Mouse (Mus musculus): ENCODE results near the gene Ano6.

Gene Ano6

DNA sequence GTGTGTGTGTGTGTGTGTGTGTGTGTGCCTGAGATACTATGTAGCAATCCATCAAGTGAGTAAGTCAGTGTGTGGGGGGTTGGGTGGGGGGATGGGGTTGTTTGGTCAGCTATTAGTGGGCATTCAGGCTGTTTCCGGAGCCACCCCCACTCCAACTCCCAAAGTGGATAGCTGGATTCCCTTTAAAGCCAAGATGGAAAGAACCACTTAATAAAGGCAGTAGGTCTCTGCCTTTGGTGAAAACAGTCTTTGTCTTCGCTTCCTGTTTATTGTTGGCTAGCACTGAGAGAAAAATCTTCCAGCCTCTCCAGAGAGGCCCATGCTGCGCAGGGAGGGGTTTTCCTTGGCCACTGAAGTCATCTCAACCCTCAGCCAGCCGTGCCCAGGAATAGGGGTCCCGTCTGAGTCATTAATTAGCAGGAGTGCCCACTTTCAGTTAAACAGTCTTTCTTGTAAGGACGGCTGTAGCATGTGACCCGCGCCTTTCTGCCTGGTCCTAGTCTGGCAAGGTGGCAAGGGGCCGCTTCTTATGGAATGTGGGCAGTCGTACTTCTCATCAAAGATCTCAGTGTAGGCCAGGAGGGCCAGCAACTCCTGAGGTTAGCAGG is 38.1 kb downstream of the Ano6 start:
- no peak for DNase-seq

DNA sequence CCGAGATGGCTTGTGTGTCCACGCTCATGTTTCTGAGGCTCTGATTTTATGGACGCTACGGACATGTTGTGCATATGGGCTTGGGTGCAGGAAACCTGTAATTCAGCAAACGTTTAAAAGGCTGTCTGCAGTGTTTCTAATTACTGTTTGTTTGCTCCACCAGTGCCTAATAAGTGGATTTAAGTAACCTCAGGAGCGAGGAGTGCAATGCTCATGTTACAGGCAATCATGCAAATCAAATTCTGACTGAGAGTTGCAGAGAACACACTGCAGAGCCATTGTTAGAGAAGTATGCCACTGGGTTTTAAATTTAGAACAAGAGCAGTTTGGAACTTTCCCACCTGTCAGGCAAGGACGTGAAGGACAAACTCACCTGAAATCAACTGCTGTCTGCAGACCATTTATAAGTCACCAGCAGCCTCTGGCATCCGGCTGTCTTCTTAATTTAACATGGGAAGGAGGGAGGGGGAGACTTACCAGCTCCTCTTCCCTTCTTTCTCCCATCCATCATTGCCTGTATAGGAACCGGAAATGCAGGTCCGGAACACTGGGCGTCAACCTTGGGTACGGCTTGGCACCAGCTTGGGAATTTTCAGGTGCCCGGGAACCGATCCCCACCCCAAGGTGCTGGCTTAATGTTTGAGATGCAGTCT is 39.0 kb downstream of the Ano6 start:
- no peak for DNase-seq

DNA sequence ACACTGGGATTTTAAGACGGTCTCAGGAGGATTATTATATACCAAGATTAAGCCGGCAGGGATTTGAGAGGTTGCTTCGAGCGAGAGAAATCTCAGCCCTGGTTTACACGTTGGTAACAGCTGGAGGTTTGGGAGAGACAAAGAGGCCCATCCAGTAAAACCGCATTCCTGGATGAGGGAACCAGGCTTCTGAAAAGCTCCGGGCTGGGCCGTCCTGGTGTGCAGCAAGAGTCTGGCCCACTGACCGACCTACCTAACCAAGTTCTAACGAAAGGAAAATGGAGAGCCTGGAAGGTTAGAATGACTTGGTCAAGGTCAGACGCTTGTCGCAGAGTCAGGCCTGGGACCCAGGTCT is 39.5 kb downstream of the Ano6 start:
- DNase-seq: no peak

DNA sequence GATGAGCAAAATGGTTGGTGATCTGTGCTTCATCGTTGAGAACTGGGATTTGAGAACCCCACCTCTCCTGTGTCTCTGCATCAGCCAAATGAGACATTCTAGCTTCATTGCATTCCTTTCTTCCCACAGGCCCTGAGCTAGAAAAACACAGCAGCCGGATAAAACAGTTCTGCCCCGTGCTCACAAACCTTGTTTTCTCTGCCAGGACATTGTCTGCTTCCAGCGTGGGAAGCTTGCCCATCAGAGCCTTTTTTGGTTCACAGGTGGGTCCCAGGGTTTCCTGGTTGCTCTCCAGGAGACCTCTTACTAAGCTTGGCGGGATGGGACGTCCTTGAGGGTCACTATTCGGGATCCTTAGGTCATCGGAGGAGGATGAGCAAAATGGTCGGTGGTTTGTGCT is 42.6 kb downstream of the Ano6 start:
- no peak for DNase-seq

DNA sequence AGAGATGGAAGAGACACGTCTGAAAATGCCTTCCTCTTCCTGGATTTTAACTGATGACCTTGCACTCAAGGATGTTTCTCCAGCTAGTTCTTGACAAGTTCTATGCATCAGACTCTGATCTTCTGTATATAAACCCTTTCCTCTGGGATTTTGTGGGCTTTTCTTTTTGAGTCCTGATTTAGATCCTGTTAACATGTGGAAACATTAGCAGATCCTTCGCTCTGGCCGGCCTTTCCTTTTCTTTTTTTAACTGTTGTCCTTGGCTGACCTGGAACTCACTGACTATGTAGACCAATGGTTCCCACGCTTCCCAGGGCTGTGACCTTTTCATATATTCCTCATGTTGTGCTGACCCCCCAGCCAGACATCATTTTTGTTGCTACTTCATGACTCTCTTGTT is 45.4 kb downstream of the Ano6 start:
- no peak for DNase-seq

DNA sequence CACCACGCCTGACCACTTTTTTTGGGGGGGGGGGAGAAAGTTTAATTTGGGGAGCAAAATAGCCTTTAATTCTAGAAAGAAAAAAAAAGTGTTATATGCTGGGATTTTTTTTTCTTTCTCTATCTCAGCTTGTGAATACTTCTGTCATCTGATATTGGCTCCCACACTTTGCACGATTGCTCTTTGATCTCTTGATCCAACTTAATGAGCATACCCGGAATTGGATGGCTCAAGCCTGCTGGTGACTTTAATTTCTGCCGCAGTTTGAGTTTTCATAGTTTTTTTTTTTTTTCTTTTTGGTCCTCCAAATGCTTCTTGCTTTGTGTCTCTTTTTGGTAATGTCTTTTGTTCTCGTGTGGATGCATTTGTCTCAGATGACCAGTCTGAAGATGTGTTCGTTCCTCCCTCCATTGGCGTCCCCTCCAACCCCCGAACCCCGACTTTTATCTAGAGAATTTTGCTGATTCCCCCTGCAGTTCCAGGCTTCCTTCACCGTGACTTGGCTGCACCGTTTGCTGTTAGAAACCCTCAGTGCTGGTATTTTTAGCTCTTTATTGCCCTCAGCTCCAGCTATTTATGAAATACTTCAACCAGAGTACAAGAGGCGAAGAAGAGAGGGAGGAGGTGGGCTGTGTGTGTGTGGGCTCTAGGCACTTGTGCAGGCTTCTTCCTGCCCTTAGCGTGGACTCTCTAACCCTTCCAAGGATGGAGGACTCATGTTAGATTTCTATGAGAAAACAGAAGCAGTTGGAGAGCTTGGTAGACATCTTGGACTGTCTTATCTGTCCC is 46.2 kb downstream of the Ano6 start:
- no peak for DNase-seq

DNA sequence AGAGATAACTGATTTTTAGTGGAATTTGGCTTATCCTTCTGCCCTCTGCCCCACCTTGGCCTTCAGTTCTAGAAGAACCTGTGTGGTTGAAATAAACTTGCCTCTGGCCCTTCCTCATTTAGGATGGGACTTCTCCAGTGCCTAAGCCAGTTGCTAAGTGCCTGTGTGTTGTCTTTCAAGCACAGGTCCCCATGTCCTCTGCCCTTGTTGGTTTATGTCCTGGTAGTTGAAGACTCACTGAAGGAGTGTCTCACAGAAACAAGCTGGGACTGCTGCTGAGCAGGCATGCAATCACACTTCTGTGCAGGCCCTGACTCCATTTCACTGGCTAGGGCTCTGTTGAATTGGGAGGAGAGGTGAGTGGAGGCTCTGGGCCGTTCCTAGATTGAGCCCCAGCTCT is 46.9 kb downstream of the Ano6 start:
- DNase-seq: no peak

DNA sequence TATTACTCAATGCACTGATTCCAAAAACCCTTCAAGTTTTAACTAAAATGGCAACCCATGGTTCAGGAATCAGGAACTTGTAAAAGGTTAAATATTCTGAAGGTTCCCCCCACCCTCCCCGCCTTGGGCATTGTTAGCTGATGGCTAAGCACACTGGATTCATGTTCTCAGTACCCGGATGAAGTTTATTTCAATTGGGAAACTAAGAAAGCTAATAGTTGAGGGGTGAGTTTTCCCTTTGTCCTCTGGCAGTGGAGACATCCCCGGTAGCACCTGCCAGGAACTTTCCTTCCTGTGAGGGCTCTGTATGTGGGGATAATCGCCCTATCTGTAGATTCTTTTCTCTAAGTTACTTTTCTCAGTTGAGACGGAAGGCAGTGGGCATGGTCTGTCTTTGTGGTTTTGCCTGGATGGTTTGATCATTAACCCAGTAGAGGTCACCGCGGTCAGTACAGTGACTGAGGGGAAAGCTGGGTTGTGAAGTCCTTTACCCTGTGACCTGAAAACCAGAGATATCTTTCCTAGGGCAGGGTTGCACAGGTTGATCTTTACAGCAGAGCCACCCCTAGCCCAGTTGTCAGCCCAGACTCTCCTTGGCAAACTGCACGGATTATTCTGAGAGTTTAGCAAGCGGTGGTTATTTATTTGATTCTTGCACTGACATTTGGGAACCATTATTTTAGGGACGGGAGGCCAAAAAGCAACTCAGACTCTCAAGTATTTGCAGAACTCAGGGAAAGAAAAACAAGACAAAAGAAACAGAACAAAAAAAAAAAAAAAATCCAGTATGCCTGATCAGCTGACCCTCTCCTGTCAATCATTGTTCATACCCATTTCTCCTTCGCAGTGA is 47.8 kb downstream of the Ano6 start:
- no peak for DNase-seq

DNA sequence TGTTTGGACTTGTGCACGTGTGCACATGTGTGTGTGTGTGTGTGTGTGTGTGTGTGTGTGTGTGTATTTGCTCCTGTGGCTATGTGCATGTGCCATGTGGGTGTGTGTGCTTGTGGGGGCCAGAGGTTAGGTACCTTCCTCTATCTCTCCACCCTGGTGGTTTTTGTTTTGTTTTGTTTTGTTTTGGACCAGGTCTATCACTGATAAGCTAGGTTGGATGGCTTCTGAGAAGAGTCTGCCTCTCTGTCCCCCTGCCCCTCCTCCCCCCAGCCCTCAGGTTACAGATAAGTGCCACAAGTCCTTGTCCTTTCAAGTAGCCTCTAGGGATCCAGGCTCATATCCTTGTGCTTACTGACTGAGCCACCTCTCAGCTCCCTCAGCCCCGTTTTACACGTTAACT is 49.1 kb downstream of the Ano6 start:
- no peak for DNase-seq

DNA sequence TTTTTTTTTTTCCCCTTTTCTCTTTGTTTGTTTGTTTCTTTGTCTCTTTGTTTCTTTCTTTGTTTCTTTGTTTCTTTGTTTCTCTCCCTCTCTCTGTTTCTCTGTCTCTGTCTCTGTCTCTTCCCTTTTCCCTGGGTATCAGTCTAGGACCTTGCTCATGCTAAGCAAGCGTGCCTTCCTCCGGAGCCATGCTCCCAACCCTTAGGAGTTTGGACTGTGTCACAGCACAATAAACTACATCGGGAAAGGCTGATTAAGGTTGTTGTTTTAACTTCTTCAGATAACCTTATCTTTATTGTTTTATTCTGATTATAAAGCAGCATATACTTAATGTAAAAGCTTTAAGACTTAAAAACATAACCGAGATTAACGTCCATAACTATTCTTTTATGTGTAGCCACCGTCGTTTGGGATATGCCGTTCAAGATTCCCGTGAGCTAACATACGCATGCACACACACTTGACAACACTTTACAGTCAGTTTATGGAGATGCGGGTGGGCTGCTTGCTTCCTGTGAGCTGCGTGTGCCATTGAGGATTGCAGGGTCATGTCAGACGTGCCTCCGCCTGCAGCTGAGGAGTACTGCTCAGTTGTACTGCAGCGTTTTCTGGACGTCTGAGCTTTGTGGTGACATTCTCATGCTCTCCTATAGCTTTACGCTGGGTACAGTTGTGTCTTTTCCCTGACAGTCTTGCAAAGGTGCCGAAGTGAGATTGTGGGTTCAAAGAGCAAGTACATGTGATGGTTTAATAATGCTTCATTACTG is 52.7 kb downstream of the Ano6 start:
- DNase-seq: no peak

DNA sequence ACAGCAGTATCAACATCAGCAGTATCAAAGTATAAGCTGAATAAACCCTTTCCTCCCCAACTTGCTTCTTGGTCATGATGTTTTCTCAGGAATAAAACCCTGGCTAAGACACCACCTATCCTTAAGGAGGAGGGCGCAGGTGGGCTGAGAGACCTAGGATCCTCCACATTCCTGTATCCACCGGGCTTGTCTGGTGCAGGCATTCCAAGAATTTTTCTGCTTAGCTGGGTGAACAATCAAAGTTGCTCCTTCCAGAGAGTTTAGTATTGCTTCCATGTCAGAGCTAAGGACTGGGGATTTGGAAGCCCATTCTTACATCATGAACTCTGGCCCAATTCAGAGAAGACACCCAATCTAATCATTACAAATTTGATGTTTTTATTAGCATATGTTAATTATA is 53.8 kb downstream of the Ano6 start:
- DNase-seq: no peak

DNA sequence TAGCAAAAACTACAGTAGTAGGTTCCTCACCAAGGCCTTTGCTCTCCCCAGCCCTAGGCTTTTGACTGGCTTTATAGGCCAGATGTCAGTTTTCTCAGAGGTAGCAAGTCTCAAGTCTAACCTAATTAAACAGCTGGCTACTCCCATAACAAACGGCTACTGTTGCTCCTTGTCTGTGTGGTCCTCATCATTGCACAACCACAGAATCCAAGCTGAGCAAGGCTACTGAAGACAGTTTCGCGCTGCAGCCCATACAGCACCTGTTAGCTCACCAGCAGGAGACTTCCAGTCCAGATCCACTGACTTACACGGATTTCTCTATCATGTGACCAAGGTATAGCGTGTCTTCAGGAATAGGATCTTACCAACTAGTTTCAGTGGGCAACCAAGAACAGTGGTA is 55.5 kb downstream of the Ano6 start:
- DNase-seq: no peak

DNA sequence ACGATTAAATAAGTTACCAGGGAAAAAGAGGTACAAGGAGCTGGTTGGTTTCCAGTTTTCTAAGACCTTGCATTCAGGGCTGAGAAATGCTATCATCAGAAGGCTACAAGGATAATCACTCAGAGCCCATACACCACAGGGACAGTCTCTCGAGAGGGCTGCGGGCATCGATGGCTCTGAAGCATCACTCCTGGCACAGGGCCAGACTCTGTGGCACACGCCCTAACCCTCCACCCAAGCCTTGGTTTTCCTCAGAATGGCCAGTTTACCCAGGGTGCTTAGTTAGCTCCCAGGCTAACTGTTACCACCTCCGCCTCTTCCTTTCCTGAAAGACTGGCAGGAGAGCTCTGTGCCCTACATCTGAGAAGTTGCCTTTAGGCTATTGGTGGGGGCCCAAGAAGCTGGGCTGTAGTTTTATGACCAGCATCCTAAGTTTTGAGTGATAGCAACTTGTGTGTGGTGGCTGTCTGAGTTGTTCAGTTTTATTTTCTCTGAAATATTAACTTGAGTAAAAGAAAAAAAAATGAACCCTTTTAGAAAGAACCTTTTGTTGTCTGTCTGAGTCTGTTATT is 57.9 kb downstream of the Ano6 start:
- DNase-seq: no peak

DNA sequence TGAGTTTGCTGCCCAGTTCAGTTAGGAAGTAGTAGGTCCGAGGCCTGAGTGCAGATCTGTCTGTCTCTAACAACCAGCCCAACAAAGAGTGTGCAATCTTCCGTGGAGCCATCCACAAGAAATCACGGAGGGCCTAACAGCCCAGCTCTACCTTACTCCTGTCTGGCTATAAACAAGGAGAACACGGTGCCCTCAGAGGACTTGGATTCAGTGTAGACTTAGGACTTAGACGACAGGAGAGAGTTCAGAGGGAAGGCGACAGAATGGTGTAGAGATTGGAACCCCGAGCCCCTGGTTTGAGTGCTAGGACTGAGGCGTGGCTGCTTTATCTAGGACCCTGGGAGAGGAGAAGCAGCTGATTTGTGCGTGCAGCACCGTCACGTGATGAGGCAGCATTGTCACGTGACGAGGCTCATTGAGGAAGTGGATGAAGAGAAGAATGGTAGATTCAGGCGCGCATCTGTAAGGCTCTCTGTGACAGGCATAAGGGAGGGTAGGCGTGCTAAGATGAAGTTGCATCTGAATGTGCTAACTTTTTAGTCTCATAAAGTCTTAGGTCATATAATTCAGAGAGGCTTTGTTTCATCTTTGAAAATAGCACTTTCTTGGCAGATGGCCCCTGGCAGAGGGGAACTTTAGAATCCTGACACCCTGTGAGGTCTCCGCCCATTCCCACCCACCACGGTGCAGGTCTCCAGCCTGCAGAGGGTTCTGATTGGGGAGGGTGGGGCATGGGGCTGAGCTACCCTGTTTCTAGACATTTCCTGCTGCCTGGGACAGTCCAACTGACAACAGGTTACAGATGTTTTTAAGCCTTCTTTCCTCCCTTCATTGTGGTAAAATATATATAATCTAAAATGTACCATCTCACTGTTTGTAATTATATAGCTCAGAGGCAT is 59.1 kb downstream of the Ano6 start:
- no peak for DNase-seq

DNA sequence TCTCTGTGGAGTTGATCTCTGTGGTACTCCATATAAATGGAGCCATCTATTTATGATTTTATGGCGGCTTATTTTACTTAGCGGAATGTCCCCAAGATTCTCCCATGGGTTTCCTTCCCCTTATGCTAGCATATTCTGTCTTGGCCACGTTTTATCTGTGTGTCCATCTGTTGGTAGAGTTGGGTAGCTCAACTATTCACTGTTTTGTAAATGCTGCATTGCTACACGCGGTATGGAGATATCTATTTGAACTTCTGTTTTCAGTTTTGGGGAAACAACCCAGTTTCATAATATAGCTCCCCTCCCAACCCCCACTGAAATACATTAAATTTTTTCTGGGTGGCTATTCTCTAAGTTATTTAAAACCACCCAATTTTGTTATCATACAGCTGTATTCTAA is 59.9 kb downstream of the Ano6 start:
- no peak for DNase-seq

DNA sequence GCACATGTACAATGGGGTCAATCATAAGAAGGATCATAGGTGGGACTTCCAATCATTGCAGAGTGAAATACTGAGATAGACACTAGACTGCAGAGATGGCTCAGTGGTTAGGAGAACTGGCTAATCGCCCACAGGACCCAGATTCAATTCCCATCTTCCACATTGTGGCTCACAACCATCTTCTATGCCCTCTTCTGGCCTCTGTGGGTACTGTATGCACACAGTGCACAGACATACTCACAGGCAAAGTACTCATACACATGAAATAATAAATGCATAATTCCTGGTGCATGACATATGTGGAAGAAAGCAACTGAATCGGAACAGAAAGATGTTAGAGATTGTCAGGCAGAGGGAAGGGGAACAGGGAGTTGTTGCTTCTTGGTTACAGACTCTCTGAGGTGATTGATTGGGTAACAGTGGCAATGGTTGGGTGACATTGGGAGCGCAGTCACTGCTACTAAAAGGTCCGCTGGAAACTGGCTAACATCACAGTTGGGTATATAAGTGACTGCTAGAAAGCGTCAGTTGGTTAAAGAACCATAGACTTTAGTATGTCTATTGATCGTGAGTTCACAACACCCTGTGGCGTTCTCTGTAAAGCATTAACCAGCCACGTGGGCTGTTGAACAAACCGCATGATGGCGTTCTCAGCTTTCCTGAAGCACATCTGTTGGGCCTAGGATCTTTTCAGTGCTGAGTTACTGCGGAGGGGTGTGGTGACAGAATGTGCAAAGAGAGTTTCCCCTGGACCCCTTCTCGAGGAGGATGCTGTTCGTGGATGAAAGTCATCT is 64.6 kb downstream of the Ano6 start:
- DNase-seq: no peak

DNA sequence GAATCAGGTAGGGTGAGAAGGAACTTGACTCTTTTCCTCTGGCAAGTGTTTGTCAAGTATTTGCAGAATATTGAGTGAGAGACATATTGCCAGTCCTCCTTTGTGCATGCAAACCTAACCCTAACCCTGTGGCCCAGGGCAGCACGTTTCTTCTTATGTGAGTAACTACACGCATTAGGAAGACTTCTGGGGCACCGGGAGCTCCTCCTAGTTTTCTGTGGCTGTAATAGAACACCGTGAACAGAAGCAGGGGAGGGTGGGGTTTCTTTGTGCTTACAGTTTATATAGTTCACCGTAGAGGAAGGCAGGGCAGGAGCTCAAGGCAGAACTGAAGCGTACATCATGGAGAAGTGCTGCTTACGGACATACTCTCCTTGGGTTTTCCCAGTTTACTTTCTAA is 65.3 kb downstream of the Ano6 start:
- no peak for DNase-seq

DNA sequence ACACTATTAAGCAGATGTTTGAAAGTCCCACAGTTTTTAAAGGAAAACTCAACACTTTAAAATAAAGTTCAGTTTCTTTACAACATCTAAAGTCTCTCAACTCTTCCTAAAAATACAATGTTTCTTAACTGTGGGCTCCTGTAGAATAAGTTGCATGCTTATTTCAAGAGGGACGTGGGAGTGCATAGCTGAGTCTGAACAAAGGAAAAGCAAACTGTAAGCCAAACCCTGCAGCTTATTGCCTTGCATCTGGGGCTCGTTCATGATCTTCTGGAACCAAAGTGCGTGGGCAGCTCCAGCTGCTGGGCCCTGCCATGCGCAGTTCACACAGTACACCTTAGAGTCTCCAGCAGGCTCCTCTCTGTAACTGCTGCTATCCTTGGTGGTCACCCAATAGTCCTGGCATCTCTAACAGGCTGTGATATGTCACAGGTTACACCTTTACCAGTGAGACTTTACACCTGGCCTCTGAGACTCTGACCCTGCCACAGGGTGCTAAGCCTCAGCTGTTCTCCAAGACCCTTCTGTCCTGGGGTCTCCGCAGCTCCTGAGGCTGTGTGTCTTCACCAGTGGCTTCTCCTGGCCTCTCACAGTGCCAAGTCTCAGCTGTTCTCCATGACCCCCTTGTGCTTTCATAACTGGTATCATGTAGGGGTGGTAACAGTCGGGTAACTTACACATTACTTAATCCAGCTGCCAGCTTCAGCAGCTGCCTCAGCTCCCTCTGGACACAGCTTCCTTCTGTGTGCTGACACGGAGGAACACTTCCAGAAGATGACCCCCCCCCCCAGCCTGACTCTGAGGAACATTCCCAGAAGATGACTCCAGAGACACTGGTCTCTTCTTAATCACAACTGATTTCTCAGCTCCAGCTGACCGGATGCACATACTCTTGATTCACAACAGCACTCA is 66.3 kb downstream of the Ano6 start:
- DNase-seq: no peak
